Mouse (Mus musculus): ENCODE results near the gene Ints7. TPM values are rescaled to one million over a fixed set of nuclear protein-coding genes. Genes with fewer than 3 reads are reported as not detected.

Gene Ints7
- polyA plus RNA-seq, 1 experiment, result 17.5 TPM

DNA sequence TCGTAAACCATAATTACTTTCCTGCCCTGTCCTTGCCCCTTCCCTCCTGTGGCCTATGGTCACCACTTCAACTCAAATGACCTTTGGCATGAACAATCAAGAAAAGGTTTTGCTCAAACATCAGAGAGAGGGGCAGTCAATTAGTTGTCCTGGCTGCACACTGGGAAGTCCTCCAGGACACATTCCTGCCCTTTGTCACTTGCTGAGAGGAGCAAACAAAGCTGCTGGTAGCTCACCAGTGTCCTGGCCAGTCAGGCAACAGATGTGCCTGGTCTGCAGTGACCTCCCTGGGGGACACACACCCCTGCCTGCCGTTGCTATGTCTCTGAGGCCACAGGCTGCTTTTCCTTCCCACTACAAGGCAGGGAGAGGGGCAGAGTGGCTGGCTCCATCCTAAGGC lies 66.0 kb downstream of the Ints7 start:
- H3K4me2 ChIP-seq (ENCODE audit: low read depth), result no peak overlapping the region
- no peak for TF ChIP-seq CEBPB (IDR thresholded peaks at IDR 0.05; ENCODE audit: insufficient read depth, poor library complexity, severe bottlenecking)
- TF ChIP-seq MYOD1 (IDR thresholded peaks at IDR 0.05; ENCODE audit: control insufficient read depth in 1 of 3, insufficient read length in 2 of 3, low read depth in 2 of 3), result peak in 1 of 3 experiments; percentile 69
- peak in 1 of 3 experiments; percentile 58 for TF ChIP-seq MYOG (IDR thresholded peaks at IDR 0.05; ENCODE audit: control insufficient read depth in 1 of 3, insufficient read depth in 1 of 3, insufficient read length in 2 of 3, low read depth in 2 of 3)
- H3K4me3 ChIP-seq, result no peak overlapping the region
- no peak overlapping the region for H3ac ChIP-seq (ENCODE audit: control insufficient read depth, insufficient read length)
- no peaks in the 10 kb centered on the region for H3K36me3 ChIP-seq (ENCODE audit: control insufficient read depth, insufficient read depth)
- no peaks in the 10 kb centered on the region for H3K27me3 ChIP-seq (ENCODE audit: control insufficient read depth, insufficient read depth, insufficient read length)
- H3K79me2 ChIP-seq (ENCODE audit: control insufficient read depth, insufficient read depth), result no peaks in the 10 kb centered on the region

DNA sequence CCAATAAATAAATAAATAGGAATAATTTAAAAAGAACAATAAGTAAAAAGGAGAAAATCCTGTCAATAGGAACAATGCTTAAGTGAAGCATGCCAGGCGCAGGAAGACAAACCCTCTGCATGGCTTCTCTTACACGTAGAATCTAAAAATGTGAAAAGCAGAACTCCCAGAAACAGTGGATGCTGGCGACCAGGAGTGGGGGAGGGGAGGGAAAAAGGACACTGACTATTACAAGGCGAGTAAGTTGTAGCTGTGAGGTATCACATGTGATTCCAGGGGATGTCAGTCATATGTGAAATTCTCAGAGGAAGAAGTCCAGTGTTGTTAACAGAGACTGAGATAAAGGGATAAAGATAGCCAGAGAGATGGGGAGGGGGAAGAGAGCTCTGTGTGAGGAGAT lies 67.5 kb downstream of the Ints7 start:
- no peaks in the 10 kb centered on the region for H3K27me3 ChIP-seq (ENCODE audit: control insufficient read depth, insufficient read depth, insufficient read length)
- H3K4me2 ChIP-seq (ENCODE audit: low read depth), result no peak overlapping the region
- H3K36me3 ChIP-seq (ENCODE audit: control insufficient read depth, insufficient read depth), result no peaks in the 10 kb centered on the region
- H3ac ChIP-seq (ENCODE audit: control insufficient read depth, insufficient read length), result no peak overlapping the region
- H3K79me2 ChIP-seq (ENCODE audit: control insufficient read depth, insufficient read depth), result no peaks in the 10 kb centered on the region
- no peak for TF ChIP-seq MYOG (IDR thresholded peaks at IDR 0.05; ENCODE audit: control insufficient read depth in 1 of 3, insufficient read depth in 1 of 3, insufficient read length in 2 of 3, low read depth in 2 of 3)
- no peak for TF ChIP-seq SRF (IDR thresholded peaks at IDR 0.05; ENCODE audit: control insufficient read depth, insufficient read length, low read depth)
- no peak for TF ChIP-seq REST (IDR thresholded peaks at IDR 0.05; ENCODE audit: insufficient read depth, insufficient read length)
- TF ChIP-seq TCF3 (IDR thresholded peaks at IDR 0.05; ENCODE audit: insufficient read length, low read depth), result no peak
- no peak for TF ChIP-seq E2F4 (IDR thresholded peaks at IDR 0.05; ENCODE audit: insufficient read depth)
- TF ChIP-seq USF1 (IDR thresholded peaks at IDR 0.05; ENCODE audit: low read depth), result no peak
- no peak for TF ChIP-seq TCF12 (IDR thresholded peaks at IDR 0.05; ENCODE audit: insufficient read depth, poor library complexity, severe bottlenecking)
- no peak for TF ChIP-seq POLR2A (IDR thresholded peaks at IDR 0.05; ENCODE audit: insufficient read length, low read depth)
- TF ChIP-seq MAX (IDR thresholded peaks at IDR 0.05; ENCODE audit: low read depth), result no peak
- TF ChIP-seq MYOD1 (IDR thresholded peaks at IDR 0.05; ENCODE audit: control insufficient read depth in 1 of 3, insufficient read length in 2 of 3, low read depth in 2 of 3), result no peak
- H3K4me3 ChIP-seq, result no peak overlapping the region

DNA sequence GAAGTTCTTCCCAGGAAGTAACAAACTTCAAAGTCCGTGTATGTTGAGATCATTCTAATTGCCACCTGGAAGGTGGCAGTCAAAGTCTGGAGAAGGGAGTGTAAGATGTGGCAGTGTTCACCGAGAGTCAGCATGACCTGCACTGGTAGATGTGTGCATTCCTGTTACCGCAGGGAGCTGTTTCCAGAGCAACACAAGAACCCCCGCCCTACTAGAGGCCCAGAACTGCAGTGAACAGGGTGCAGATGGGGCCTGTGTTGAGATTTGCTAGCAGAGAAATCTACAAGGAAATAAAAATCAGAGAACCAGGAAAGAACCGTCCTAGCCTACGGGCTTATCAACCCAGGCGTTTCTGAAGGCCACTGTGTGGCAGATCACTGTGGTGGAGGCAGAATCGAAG lies 70.5 kb downstream of the Ints7 start:
- TF ChIP-seq REST (IDR thresholded peaks at IDR 0.05; ENCODE audit: insufficient read depth, insufficient read length) (no peak), POLR2AphosphoS2 (IDR thresholded peaks at IDR 0.05; ENCODE audit: insufficient read length, low read depth) (no peak), CEBPB (IDR thresholded peaks at IDR 0.05; ENCODE audit: insufficient read depth, poor library complexity, severe bottlenecking) (no peak), POLR2A (IDR thresholded peaks at IDR 0.05; ENCODE audit: insufficient read length, low read depth) (no peak), MYOG (IDR thresholded peaks at IDR 0.05; ENCODE audit: control insufficient read depth in 1 of 3, insufficient read depth in 1 of 3, insufficient read length in 2 of 3, low read depth in 2 of 3) (no peak), SRF (IDR thresholded peaks at IDR 0.05; ENCODE audit: control insufficient read depth, insufficient read length, low read depth) (no peak), USF1 (IDR thresholded peaks at IDR 0.05; ENCODE audit: low read depth) (no peak), MYOD1 (IDR thresholded peaks at IDR 0.05; ENCODE audit: control insufficient read depth in 1 of 3, insufficient read length in 2 of 3, low read depth in 2 of 3) (no peak), TCF12 (IDR thresholded peaks at IDR 0.05; ENCODE audit: insufficient read depth, poor library complexity, severe bottlenecking) (no peak), TCF3 (IDR thresholded peaks at IDR 0.05; ENCODE audit: insufficient read length, low read depth) (no peak), E2F4 (IDR thresholded peaks at IDR 0.05; ENCODE audit: insufficient read depth) (no peak), MAX (IDR thresholded peaks at IDR 0.05; ENCODE audit: low read depth) (no peak)
- no peaks in the 10 kb centered on the region for H3K36me3 ChIP-seq (ENCODE audit: control insufficient read depth, insufficient read depth)
- H3ac ChIP-seq (ENCODE audit: control insufficient read depth, insufficient read length), result no peak overlapping the region
- H3K4me3 ChIP-seq, result no peak overlapping the region
- H3K4me2 ChIP-seq (ENCODE audit: low read depth), result no peak overlapping the region
- no peaks in the 10 kb centered on the region for H3K27me3 ChIP-seq (ENCODE audit: control insufficient read depth, insufficient read depth, insufficient read length)
- no peaks in the 10 kb centered on the region for H3K79me2 ChIP-seq (ENCODE audit: control insufficient read depth, insufficient read depth)

DNA sequence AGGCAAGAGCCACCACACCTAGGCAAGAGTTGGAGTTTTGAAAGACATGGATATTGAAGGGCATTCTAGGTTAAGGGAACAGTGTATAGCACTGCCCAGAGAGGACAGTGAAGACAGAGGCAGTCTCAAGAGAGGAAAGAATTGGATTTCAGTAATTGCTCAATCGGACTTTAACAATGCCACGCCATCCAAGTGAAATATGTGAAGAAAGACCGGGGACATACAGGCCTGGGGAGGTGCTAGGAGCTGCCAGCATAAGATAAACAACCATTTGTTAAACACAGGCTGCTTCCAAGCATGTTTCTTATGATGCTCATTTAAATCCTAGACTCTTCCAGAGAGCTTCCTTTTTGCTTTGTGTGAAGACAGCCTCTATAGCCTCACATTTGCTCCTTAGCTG lies 72.2 kb downstream of the Ints7 start:
- no peak overlapping the region for H3K4me2 ChIP-seq (ENCODE audit: low read depth)
- H3K36me3 ChIP-seq (ENCODE audit: control insufficient read depth, insufficient read depth), result no peaks in the 10 kb centered on the region
- no peaks in the 10 kb centered on the region for H3K27me3 ChIP-seq (ENCODE audit: control insufficient read depth, insufficient read depth, insufficient read length)
- no peaks in the 10 kb centered on the region for H3K79me2 ChIP-seq (ENCODE audit: control insufficient read depth, insufficient read depth)
- no peak overlapping the region for H3K4me3 ChIP-seq
- no peak overlapping the region for H3ac ChIP-seq (ENCODE audit: control insufficient read depth, insufficient read length)
- TF ChIP-seq MAX (IDR thresholded peaks at IDR 0.05; ENCODE audit: low read depth), result no peak
- TF ChIP-seq E2F4 (IDR thresholded peaks at IDR 0.05; ENCODE audit: insufficient read depth), result no peak
- TF ChIP-seq USF1 (IDR thresholded peaks at IDR 0.05; ENCODE audit: low read depth), result no peak
- TF ChIP-seq POLR2AphosphoS2 (IDR thresholded peaks at IDR 0.05; ENCODE audit: insufficient read length, low read depth), result no peak
- no peak for TF ChIP-seq POLR2A (IDR thresholded peaks at IDR 0.05; ENCODE audit: insufficient read length, low read depth)
- no peak for TF ChIP-seq CEBPB (IDR thresholded peaks at IDR 0.05; ENCODE audit: insufficient read depth, poor library complexity, severe bottlenecking)
- TF ChIP-seq SRF (IDR thresholded peaks at IDR 0.05; ENCODE audit: control insufficient read depth, insufficient read length, low read depth), result no peak
- TF ChIP-seq TCF3 (IDR thresholded peaks at IDR 0.05; ENCODE audit: insufficient read length, low read depth), result no peak
- TF ChIP-seq REST (IDR thresholded peaks at IDR 0.05; ENCODE audit: insufficient read depth, insufficient read length), result no peak
- no peak for TF ChIP-seq MYOG (IDR thresholded peaks at IDR 0.05; ENCODE audit: control insufficient read depth in 1 of 3, insufficient read depth in 1 of 3, insufficient read length in 2 of 3, low read depth in 2 of 3)
- TF ChIP-seq TCF12 (IDR thresholded peaks at IDR 0.05; ENCODE audit: insufficient read depth, poor library complexity, severe bottlenecking), result no peak
- no peak for TF ChIP-seq MYOD1 (IDR thresholded peaks at IDR 0.05; ENCODE audit: control insufficient read depth in 1 of 3, insufficient read length in 2 of 3, low read depth in 2 of 3)

DNA sequence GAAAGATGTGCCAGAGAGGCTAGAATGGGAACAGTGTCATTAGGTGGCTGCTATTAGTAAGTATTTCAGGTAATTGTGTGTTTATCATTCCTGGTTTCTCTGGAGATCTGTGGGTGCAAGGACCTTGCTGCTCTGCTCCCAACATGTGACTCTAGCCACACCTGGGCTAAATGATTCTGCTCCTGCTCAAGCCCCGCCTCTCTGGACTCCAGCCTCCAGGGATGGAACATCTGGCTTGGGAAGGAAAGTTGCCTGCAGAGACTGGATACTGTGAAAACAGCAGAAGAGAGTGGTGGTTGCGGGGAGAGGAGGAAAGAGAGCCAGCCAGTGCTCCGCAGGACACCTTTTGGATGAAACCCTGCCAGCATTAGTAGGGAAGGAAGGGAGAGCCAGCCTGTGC lies 84.0 kb downstream of the Ints7 start:
- Histone ChIP-seq H3K4me2 (ENCODE audit: low read depth) (no peak overlapping the region), H3K36me3 (ENCODE audit: control insufficient read depth, insufficient read depth) (no peaks in the 10 kb centered on the region), H3K79me2 (ENCODE audit: control insufficient read depth, insufficient read depth) (no peaks in the 10 kb centered on the region), H3K27me3 (ENCODE audit: control insufficient read depth, insufficient read depth, insufficient read length) (no peaks in the 10 kb centered on the region), H3K4me3 (no peak overlapping the region), H3ac (ENCODE audit: control insufficient read depth, insufficient read length) (no peak overlapping the region)
- TF ChIP-seq POLR2A (IDR thresholded peaks at IDR 0.05; ENCODE audit: insufficient read length, low read depth) (no peak), SRF (IDR thresholded peaks at IDR 0.05; ENCODE audit: control insufficient read depth, insufficient read length, low read depth) (no peak), REST (IDR thresholded peaks at IDR 0.05; ENCODE audit: insufficient read depth, insufficient read length) (no peak), POLR2AphosphoS2 (IDR thresholded peaks at IDR 0.05; ENCODE audit: insufficient read length, low read depth) (no peak), MYOD1 (IDR thresholded peaks at IDR 0.05; ENCODE audit: control insufficient read depth in 1 of 3, insufficient read length in 2 of 3, low read depth in 2 of 3) (no peak), USF1 (IDR thresholded peaks at IDR 0.05; ENCODE audit: low read depth) (no peak), TCF12 (IDR thresholded peaks at IDR 0.05; ENCODE audit: insufficient read depth, poor library complexity, severe bottlenecking) (no peak), MAX (IDR thresholded peaks at IDR 0.05; ENCODE audit: low read depth) (no peak), CEBPB (IDR thresholded peaks at IDR 0.05; ENCODE audit: insufficient read depth, poor library complexity, severe bottlenecking) (no peak), MYOG (IDR thresholded peaks at IDR 0.05; ENCODE audit: control insufficient read depth in 1 of 3, insufficient read depth in 1 of 3, insufficient read length in 2 of 3, low read depth in 2 of 3) (no peak), TCF3 (IDR thresholded peaks at IDR 0.05; ENCODE audit: insufficient read length, low read depth) (no peak), E2F4 (IDR thresholded peaks at IDR 0.05; ENCODE audit: insufficient read depth) (no peak)

Measured in myocyte (in vitro differentiated cells).